Comparison of ENCODE assay signal across 8 mouse cellular contexts in genomic region chrX:101419725-101420699, GRCm38 (mm10). TPM values are rescaled to one million over a fixed set of nuclear protein-coding genes. Genes with fewer than 3 reads are reported as not detected.
DNase-seq lines count a peak whose midpoint lies in the region; ATAC-seq and TF ChIP-seq lines count a peak whose summit lies in the region.

No protein-coding gene starts in this region.

- peak overlapping the region; percentile 91 for H3K4me3 ChIP-seq in cortical plate, adult 2 months (ENCODE audit: insufficient read depth, low read length)

- peak; percentile 70 for TF ChIP-seq POLR2A in cortical plate, adult 2 months (IDR thresholded peaks at IDR 0.05; ENCODE audit: extremely low read depth, insufficient read depth, low read length)

- TF ChIP-seq CTCF in cortical plate, adult 2 months (IDR thresholded peaks at IDR 0.05; ENCODE audit: extremely low read depth, insufficient read depth, low read length) = no peak

- H3K27ac ChIP-seq in cortical plate, adult 2 months (ENCODE audit: insufficient read depth, low read length) = 0 out of 2 replicates have a peak overlapping the region, but pooled peaks have one; percentile 86

- no peaks in the 10 kb centered on the region; the same call in 1 of the 2 replicates for H3K4me1 ChIP-seq in cortical plate, adult 2 months (ENCODE audit: control insufficient read depth, insufficient read depth, low read length)

- ATAC-seq in activated CD4-positive, CD25-positive, alpha-beta regulatory T cell, adult 4 months = peak; percentile 93
- ATAC-seq in megakaryocyte, adult 5-6 weeks (ENCODE audit: poor library complexity, severe bottlenecking) = peak; percentile 99

- DNase-seq in gastrocnemius, adult 8-10 months (ENCODE audit: low spot score in 2 of 2) = peak; percentile 63 to 79
- peak; percentile 85 for DNase-seq in induced T-regulatory cell, adult 2 months (ENCODE audit: low read depth)
- DNase-seq in left cerebral cortex, adult 8-10 months (ENCODE audit: low spot score in 2 of 2) = peak; percentile 58 to 85
- peak; percentile 89 for DNase-seq in right cerebral cortex, adult 18-20 months
- DNase-seq in urinary bladder, adult 2 months (ENCODE audit: low spot score) = peak; percentile 65

RNA-seq across cellular contexts. Expression of gene Zmym3, which starts 0.6 kb away (rescaled TPM):
- 10 to 100 TPM in 1 of 2 experiments, 1 to 10 TPM in 1; 9.2 to 15.3 TPM for polyA plus RNA-seq in activated CD4-positive, CD25-positive, alpha-beta regulatory T cell, adult 4 months (2017; shearing (Covaris generic))
- 177 and 193 TPM in 2 replicates for polyA plus RNA-seq in cortical plate, adult 2 months (2012; rRNA removed)
- total RNA-seq in gastrocnemius, adult 8-10 months (2022) = 10 to 100 TPM in 2 of 4 experiments, 1 to 10 TPM in 2; 7.7 to 15.5 (median 11.4) TPM
- total RNA-seq in left cerebral cortex, adult 8-10 months (2022) = 100 to 1,000 TPM; 145 to 161 (median 153) TPM
- 19.2 and 35.4 TPM in 2 replicates for total RNA-seq in megakaryocyte, adult 5-6 weeks (2015)
- total RNA-seq in megakaryocyte, adult 5-6 weeks (2017) = 12.6 and 20.2 TPM in 2 replicates
- 47.2 and 52.0 TPM in 2 replicates for polyA plus RNA-seq in urinary bladder, adult 2 months (2012; rRNA removed)

RNA-seq across cellular contexts. Expression of gene Nono, which starts 9.1 kb away (rescaled TPM):
- polyA plus RNA-seq in activated CD4-positive, CD25-positive, alpha-beta regulatory T cell, adult 4 months (2017; shearing (Covaris generic)) = 100 to 1,000 TPM; 322 to 342 TPM
- 112 and 117 TPM in 2 replicates for polyA plus RNA-seq in cortical plate, adult 2 months (2012; rRNA removed)
- 10 to 100 TPM; 30.2 to 40.7 (median 37.7) TPM for total RNA-seq in gastrocnemius, adult 8-10 months (2022)
- 100 to 1,000 TPM; 111 to 132 (median 113) TPM for total RNA-seq in left cerebral cortex, adult 8-10 months (2022)
- total RNA-seq in megakaryocyte, adult 5-6 weeks (2015) = 190 and 195 TPM in 2 replicates
- total RNA-seq in megakaryocyte, adult 5-6 weeks (2017) = 374 and 382 TPM in 2 replicates
- 145 and 168 TPM in 2 replicates for polyA plus RNA-seq in urinary bladder, adult 2 months (2012; rRNA removed)

RNA-seq across cellular contexts. Expression of gene Itgb1bp2, which starts 28.9 kb away (rescaled TPM):
- 1 to 10 TPM in 1 of 2 experiments, under 1 TPM in 1; 0.61 to 1.0 TPM for polyA plus RNA-seq in activated CD4-positive, CD25-positive, alpha-beta regulatory T cell, adult 4 months (2017; shearing (Covaris generic))
- polyA plus RNA-seq in cortical plate, adult 2 months (2012; rRNA removed) = 1.8 and 1.9 TPM in 2 replicates
- 100 to 1,000 TPM; 107 to 143 (median 129) TPM for total RNA-seq in gastrocnemius, adult 8-10 months (2022)
- total RNA-seq in left cerebral cortex, adult 8-10 months (2022) = 1 to 10 TPM in 2 of 4 experiments, under 1 TPM in 2; 0.42 to 1.7 (median 1.0) TPM
- 0.11 and 1.5 TPM in 2 replicates for total RNA-seq in megakaryocyte, adult 5-6 weeks (2015)
- 0.29 and 1.2 TPM in 2 replicates for total RNA-seq in megakaryocyte, adult 5-6 weeks (2017)
- 9.5 and 10.8 TPM in 2 replicates for polyA plus RNA-seq in urinary bladder, adult 2 months (2012; rRNA removed)

RNA-seq across cellular contexts. Expression of gene Gjb1, which starts 43.8 kb away (rescaled TPM):
- not detected for polyA plus RNA-seq in activated CD4-positive, CD25-positive, alpha-beta regulatory T cell, adult 4 months (2017; shearing (Covaris generic))
- polyA plus RNA-seq in cortical plate, adult 2 months (2012; rRNA removed) = 24.2 and 34.6 TPM in 2 replicates
- total RNA-seq in gastrocnemius, adult 8-10 months (2022) = under 1 TPM in 3 of 4 experiments, not detected in 1; 0.17 to 0.35 (median 0.18) TPM
- total RNA-seq in left cerebral cortex, adult 8-10 months (2022) = 10 to 100 TPM; 19.0 to 20.0 (median 19.3) TPM
- total RNA-seq in megakaryocyte, adult 5-6 weeks (2015) = not detected in 2 replicates
- total RNA-seq in megakaryocyte, adult 5-6 weeks (2017) = not detected in 2 replicates
- polyA plus RNA-seq in urinary bladder, adult 2 months (2012; rRNA removed) = 0.07 and 0.21 TPM in 2 replicates

Comparison
In these comparisons a context has a peak if more than half of its experiments do, and no peak if none do; other contexts are left out.
1. Peak in every context shown above with its lines: DNase-seq, ATAC-seq, H3K4me3 ChIP-seq and H3K27ac ChIP-seq.
2. RNA of gene Zmym3, which starts 0.6 kb away (total RNA-seq): 145 to 161 TPM in left cerebral cortex, adult 8-10 months; 12.6 to 35.4 TPM in megakaryocyte, adult 5-6 weeks and 7.7 to 15.5 TPM in gastrocnemius, adult 8-10 months; every median in the first group is over 4 times any median in the second.
3. RNA of gene Itgb1bp2, which starts 28.9 kb away (total RNA-seq): 107 to 143 TPM in gastrocnemius, adult 8-10 months; 0.42 to 1.7 TPM in left cerebral cortex, adult 8-10 months and 0.11 to 1.5 TPM in megakaryocyte, adult 5-6 weeks; every median in the first group is over 10 times any median in the second.